Mouse (Mus musculus) liver, embryonic 14.5 days (tissue): ENCODE results near the gene Gm17660.

Experiments
- CTCF ChIP-seq: IDR thresholded peaks from 2 replicates; pipeline ENCODE4 v1.5.1; 2016; ENCODE audit warnings: antibody characterized with exemption, low read depth, control low read depth
- EP300 ChIP-seq: IDR thresholded peaks from 2 replicates; pipeline ENCODE4 v1.6.1; 2016; ENCODE audit warnings: antibody characterized with exemption, low read depth

DNA sequence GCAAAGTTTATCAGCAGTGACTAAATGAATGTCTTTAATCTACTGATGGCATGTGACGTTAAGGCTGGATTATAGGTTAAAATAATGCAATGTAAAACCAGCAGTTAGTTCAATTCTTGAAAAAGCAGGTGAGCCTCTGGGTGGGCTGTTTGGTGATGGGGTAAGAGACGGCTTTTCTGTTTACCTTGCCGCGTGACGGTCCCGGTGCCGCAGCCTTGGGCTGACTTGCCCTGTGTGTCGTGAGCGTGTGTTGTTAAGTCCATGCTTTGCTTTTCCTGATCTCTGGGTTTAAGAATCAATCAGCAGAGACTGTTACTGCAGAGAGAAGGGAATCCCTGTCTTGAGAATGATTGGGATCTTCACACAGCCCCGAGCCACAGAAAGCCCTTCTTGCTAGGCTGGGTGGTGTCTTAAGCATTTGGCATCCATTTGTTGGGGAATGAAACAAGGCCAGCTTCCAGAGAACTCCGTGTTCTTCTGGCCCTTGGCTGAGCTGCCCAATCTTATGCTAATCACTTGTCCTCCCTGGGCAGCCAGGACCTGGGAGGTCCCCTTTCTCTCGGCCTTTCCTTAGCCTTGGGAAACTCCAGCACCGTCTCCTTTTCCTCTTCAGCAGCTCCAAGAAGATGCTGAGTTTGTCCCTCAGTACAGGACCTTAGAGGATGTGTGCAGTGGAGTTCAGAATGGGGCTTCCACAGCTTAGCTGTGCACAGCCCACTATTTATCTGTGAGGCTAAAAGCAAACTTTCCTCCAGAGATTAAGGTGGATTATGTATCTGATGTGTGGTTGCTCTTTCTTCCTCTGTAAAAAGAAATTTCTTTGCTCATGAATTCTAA lies 15.3 kb downstream of the Gm17660 start:
- TF ChIP-seq EP300 (no peak), CTCF (no peak)
